Mouse (Mus musculus) hindbrain, embryonic 12.5 days (tissue): Measurements from ENCODE around the gene Kif20b. TPM values are rescaled to one million over a fixed set of nuclear protein-coding genes. Genes with fewer than 3 reads are reported as not detected.

ENCODE experiments used
- ATAC-seq: fragments of 200-750 bp; cut with Nextera tagmentation; 2 replicates; pipeline ENCODE4 v1.8.0; 2017; ENCODE audit warnings: moderate TSS enrichment; ENCODE audit not compliant: low FRiP score
- H3K27ac ChIP-seq: fragments of 300-500 bp; sonication (generic); 2 replicates; pipeline ENCODE4 v1.5.1; 2016; ENCODE audit warnings: mild to moderate bottlenecking
- H3K27me3 ChIP-seq: fragments of 300-500 bp; sonication (generic); 2 replicates; pipeline ENCODE4 v1.6.1; 2016; ENCODE audit warnings: mild to moderate bottlenecking
- H3K36me3 ChIP-seq: fragments of 300-500 bp; sonication (generic); 2 replicates; pipeline ENCODE4 v1.6.1; 2016; ENCODE audit warnings: mild to moderate bottlenecking
- H3K4me1 ChIP-seq: fragments of 300-500 bp; sonication (generic); 2 replicates; pipeline ENCODE4 v1.6.1; 2016
- H3K4me2 ChIP-seq: fragments of 300-500 bp; sonication (generic); replicated peaks from 2 replicates; pipeline ENCODE4 v1.6.1; 2016; ENCODE audit warnings: mild to moderate bottlenecking
- H3K4me3 ChIP-seq: fragments of 300-500 bp; sonication (generic); 2 replicates; pipeline ENCODE4 v1.5.1; 2016; ENCODE audit warnings: mild to moderate bottlenecking
- H3K9ac ChIP-seq: fragments of 300-500 bp; sonication (generic); 2 replicates; pipeline ENCODE4 v1.6.1; 2016; ENCODE audit warnings: mild to moderate bottlenecking, moderate library complexity
- H3K9me3 ChIP-seq: fragments of 300-500 bp; sonication (generic); replicated peaks from 2 replicates; pipeline ENCODE4 v1.6.1; 2016; ENCODE audit warnings: mild to moderate bottlenecking
- WGBS: fragments of 180-500 bp; shearing (Covaris S2); methylation state at CpG from one replicate; pipeline ENCODE4 v1.1.7; 2016; 5-methylcytosine and 5-hydroxymethylcytosine counted together
- polyA plus RNA-seq: library from polyadenylated mRNA; unstranded; fragments of >200 nt; fragmentation: Nextera tagmentation; extraction: Ambion mirVana; gene quantifications from 2 replicates; pipeline ENCODE4 v1.2.1, GENCODE M21; 2016

Gene Kif20b
- 39.7 and 51.1 TPM in 2 replicates for polyA plus RNA-seq

DNA sequence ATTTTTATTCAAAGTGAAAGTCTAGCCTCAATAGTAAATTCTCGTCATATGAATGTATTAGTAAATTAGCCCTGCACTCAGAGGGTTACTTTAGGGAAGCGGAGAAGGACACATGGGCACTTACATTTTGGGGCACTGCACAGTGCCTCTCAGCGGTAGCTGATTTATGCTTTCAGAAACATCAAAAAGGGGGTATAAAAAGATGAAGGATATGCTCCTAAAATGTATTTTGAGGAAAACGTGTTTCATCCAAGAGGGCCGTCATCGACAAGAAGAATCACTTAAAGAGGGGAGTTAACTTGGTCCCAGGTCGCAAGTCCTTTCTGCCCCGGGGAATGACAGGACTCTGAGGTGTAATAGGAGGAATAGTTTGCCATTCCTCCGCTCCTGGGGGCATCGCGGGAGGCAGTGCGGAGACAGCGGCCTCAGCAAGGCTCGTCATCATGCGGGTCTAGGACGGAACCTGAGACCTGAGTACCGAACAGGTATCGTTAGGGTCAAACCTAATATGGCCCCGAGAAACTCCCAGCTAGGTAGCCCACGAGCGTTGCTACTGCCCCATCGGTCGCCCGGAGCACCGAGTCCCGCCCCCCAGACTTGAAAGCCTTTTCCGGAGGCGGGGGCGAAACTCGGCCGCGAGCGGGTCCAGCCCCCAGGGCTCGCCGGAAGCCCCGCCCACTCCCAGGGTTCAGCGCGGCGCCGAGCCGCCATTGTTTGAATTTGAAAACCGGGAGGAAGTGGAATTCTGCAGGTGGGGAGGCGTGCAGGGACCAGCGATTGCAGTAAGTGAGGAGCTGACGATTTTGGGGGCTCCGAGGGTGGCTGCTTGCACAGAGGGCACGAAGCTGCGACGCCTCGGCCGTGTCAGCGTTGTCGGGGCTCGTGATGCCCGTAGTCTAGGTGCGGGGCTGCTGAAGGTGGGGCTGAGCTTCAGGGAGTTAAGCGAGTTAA is at the start of gene Kif20b:
Kif20b (plus strand) TSS at position 710 of the 951 bp plus-strand sequence.
- Histone ChIP-seq H3K27me3 (no peaks in the 10 kb centered on the region), H3K4me2 (peak within 1 kb of the TSS; percentile 52), H3K27ac (peak within 1 kb of the TSS; percentile 41; the same call in 1 of the 2 replicates), H3K36me3 (peaks cover 3% of the 10 kb centered on the region; the same call in 1 of the 2 replicates), H3K9me3 (no peaks in the 10 kb centered on the region), H3K9ac (peak within 1 kb of the TSS; percentile 63), H3K4me3 (peak within 1 kb of the TSS; percentile 76), H3K4me1 (no peaks in the 10 kb centered on the region)
- WGBS, result under 1% methylated on average over 57 of the region's 57 CpGs
- ATAC-seq, result peak; percentile 95

GRCm38 (mm10) chr19:34876676-34877075 is 45.5 kb upstream of the Kif20b start:
- ATAC-seq, result no peak
- Histone ChIP-seq H3K9me3 (no peaks in the 10 kb centered on the region), H3K4me3 (no peak overlapping the region), H3K4me1 (peaks cover 17% of the 10 kb centered on the region), H3K27ac (no peak overlapping the region), H3K4me2 (no peak overlapping the region), H3K27me3 (no peaks in the 10 kb centered on the region), H3K36me3 (no peaks in the 10 kb centered on the region), H3K9ac (no peak overlapping the region)
- 80% methylated on average over 7 of the region's 7 CpGs for WGBS

GRCm38 (mm10) chr19:34877898-34878602 is 44.1 kb upstream of the Kif20b start:
- Histone ChIP-seq H3K36me3 (no peaks in the 10 kb centered on the region), H3K27ac (peak overlapping the region; percentile 98), H3K4me1 (peaks cover 17% of the 10 kb centered on the region), H3K4me2 (peak overlapping the region; percentile 72), H3K27me3 (no peaks in the 10 kb centered on the region), H3K4me3 (peak overlapping the region; percentile 92), H3K9me3 (no peaks in the 10 kb centered on the region), H3K9ac (peak overlapping the region; percentile 91)
- WGBS, result under 1% methylated on average over 44 of the region's 45 CpGs
- ATAC-seq, result peak; percentile 96

DNA sequence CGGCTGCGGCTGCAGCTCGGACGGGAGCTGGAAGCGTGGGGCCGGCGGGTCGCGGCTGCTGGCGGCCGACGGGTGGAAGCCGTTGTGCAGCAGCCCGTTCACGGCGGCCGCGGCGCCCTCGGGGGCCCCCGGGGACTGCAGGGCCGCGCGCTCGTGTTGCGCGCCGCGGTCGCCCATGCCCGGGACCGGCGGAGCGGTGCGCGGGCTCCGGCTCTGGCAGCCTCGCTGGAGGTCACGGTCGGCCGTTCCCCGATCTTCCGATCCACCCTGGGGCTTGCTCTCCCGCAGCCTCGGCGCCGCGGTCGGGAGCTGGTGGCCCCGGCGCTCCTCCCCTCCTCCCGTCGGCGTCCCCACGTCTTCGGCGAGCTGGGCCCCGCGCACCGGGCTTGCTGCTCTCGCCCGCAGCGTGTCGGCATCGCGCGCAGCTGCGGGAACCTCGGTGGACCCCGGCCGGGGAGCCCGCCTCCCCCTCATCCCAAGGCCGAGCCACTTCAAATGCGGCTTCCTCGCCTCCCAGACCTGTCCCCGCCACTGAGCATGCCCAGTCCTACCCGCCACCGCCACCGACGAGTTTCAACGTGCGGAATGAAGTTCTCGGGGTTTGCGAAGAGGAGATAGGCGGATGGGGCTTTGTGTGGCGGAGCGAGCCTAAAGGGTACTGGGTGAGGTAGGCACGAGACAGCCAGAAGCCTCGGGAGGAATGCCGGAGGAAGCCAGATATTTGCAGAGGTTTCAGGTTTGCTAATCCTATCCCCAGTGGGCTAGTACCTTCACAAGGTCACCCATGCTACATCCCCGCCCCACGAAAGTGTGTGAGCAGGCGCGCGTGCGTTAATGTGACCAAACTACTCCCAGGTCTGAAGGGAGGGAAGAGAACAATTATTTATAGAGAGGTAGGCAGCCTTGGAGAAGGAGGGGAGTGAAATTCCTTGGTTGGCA is 43.3 kb upstream of the Kif20b start, which contains the start of gene Pank1:
Pank1 (minus strand) TSS at position 853 of the 939 bp plus-strand sequence.
- Histone ChIP-seq H3K4me3 (peak within 1 kb of the TSS; percentile 92), H3K4me1 (peaks cover 17% of the 10 kb centered on the region), H3K4me2 (peak within 1 kb of the TSS; percentile 72), H3K9ac (peak within 1 kb of the TSS; percentile 91), H3K27ac (peak within 1 kb of the TSS; percentile 98), H3K36me3 (no peaks in the 10 kb centered on the region), H3K27me3 (no peaks in the 10 kb centered on the region), H3K9me3 (no peaks in the 10 kb centered on the region)
- ATAC-seq, result peak; percentile 74
- WGBS, result under 1% methylated on average over 67 of the region's 96 CpGs

DNA sequence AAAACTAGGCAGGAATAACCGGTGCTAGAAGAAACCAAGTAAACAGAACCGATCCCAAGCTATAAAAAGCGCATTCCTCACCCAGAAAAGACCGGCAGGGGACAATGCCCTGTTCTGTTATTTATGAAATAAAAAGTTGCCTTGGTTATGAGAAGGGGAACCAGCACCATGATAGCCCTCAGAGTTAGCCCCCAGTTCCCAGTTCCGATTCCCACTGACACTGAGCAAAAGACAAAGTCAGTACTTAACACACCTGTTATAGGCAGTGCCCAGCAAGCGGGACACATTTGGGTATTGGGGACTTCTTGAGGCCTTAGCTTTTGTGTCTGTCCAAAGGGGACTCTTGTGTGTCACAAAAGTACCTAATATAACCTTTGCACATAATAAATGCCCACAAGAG is 42.5 kb upstream of the Kif20b start:
- no peaks in the 10 kb centered on the region for H3K36me3 ChIP-seq
- 0 out of 2 replicates have a peak overlapping the region, but pooled peaks have one; percentile 98 for H3K27ac ChIP-seq
- 31% methylated on average over 6 of the region's 6 CpGs for WGBS
- peak overlapping the region; percentile 91 for H3K9ac ChIP-seq
- peaks cover 17% of the 10 kb centered on the region for H3K4me1 ChIP-seq
- no peaks in the 10 kb centered on the region for H3K9me3 ChIP-seq
- ATAC-seq, result no peak
- H3K4me2 ChIP-seq, result peak overlapping the region; percentile 72
- no peaks in the 10 kb centered on the region for H3K27me3 ChIP-seq
- H3K4me3 ChIP-seq, result peak overlapping the region; percentile 92

- no peak overlapping the region for H3K27ac ChIP-seq
- H3K27me3 ChIP-seq, result no peaks in the 10 kb centered on the region
- 82% methylated on average over 5 of the region's 5 CpGs for WGBS
- no peak for ATAC-seq
- H3K4me2 ChIP-seq, result no peak overlapping the region
- H3K36me3 ChIP-seq, result no peaks in the 10 kb centered on the region
- H3K4me3 ChIP-seq, result no peak overlapping the region
- no peaks in the 10 kb centered on the region for H3K9me3 ChIP-seq
- no peak overlapping the region for H3K9ac ChIP-seq
- peaks cover 17% of the 10 kb centered on the region for H3K4me1 ChIP-seq
Measured at GRCm38 (mm10) chr19:34881160-34881559, 41.0 kb upstream of the Kif20b start.

GRCm38 (mm10) chr19:34882443-34882842 is 39.7 kb upstream of the Kif20b start:
- Histone ChIP-seq H3K4me1 (peaks cover 11% of the 10 kb centered on the region), H3K9me3 (no peaks in the 10 kb centered on the region), H3K27ac (no peak overlapping the region), H3K27me3 (no peaks in the 10 kb centered on the region), H3K4me3 (no peak overlapping the region), H3K4me2 (no peak overlapping the region), H3K36me3 (no peaks in the 10 kb centered on the region), H3K9ac (no peak overlapping the region)
- ATAC-seq, result no peak
- 76% methylated on average over 2 of the region's 2 CpGs for WGBS

GRCm38 (mm10) chr19:34883526-34884224 is 38.5 kb upstream of the Kif20b start:
- Histone ChIP-seq H3K4me1 (peaks cover 10% of the 10 kb centered on the region), H3K4me2 (no peak overlapping the region), H3K27me3 (no peaks in the 10 kb centered on the region), H3K4me3 (no peak overlapping the region), H3K27ac (no peak overlapping the region), H3K9me3 (no peaks in the 10 kb centered on the region), H3K36me3 (no peaks in the 10 kb centered on the region), H3K9ac (no peak overlapping the region)
- WGBS, result 92% methylated on average over 3 of the region's 3 CpGs
- no peak for ATAC-seq

DNA sequence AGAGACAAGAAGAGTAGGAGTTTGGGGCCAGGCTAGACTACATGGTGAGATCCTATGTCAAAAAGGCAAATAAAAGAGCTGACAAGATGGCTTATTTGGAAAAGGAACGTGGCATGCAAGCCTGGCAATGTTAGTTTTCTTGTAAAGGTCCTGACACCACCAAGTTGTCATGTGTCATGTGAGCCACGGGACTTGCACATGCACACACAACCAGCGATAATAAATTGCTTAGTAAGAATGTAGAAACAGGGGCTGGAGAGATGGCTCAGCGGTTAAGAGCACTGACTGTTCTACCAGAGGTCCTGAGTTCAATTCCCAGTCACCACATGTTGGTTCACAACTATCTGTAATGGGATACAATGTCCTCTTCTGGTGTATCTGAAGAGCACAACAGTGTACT is 35.8 kb upstream of the Kif20b start:
- Histone ChIP-seq H3K4me1 (no peaks in the 10 kb centered on the region), H3K9ac (no peak overlapping the region), H3K4me2 (no peak overlapping the region), H3K4me3 (no peak overlapping the region), H3K27me3 (no peaks in the 10 kb centered on the region), H3K36me3 (no peaks in the 10 kb centered on the region), H3K9me3 (no peaks in the 10 kb centered on the region), H3K27ac (no peak overlapping the region)
- no peak for ATAC-seq
- WGBS, result 83% methylated on average over 4 of the region's 4 CpGs

DNA sequence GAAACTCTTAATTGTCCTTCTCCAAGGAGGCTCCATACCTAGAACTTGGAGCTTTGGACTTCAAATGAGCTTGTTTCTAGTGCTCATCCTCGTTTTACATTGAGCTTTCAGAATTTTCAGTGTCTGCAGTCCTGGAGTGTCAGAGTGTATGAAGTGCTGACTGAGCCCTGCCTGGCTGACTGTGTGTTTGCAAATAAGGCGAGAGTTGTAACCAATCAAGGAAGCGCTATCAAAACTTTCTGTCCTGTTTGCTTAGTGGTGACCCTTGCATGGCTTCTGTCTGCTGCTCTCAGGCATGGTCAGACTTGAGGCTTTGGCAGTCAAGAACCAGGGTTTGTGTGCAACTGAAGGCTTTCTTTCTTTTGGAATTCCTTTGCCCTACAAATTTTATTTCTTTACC is 31.2 kb upstream of the Kif20b start:
- H3K4me3 ChIP-seq, result no peak overlapping the region
- no peaks in the 10 kb centered on the region; the same call in 1 of the 2 replicates for H3K9me3 ChIP-seq
- H3K4me1 ChIP-seq, result no peaks in the 10 kb centered on the region
- 77% methylated on average over 3 of the region's 3 CpGs for WGBS
- H3K27ac ChIP-seq, result no peak overlapping the region
- no peaks in the 10 kb centered on the region for H3K27me3 ChIP-seq
- no peak overlapping the region for H3K4me2 ChIP-seq
- H3K9ac ChIP-seq, result no peak overlapping the region
- ATAC-seq, result no peak
- H3K36me3 ChIP-seq, result no peaks in the 10 kb centered on the region

DNA sequence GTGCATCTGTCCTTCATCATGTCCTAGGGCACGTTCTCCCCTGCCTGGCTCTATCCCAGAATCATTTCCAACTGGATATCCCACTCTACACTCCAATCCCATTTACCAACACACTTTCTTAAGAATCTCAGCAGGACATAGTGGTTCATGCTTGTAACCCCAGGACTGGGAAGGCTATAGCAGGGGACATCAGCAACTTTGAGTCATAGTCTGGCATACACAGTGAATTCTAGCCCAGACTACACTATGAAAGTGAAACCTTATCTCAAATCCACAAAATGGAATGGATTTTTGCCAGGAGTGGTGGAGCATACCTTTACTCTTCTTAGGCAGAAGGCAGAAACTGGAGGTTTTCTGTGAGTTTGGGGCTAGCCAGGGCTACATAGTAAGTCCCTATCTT is 30.6 kb upstream of the Kif20b start:
- WGBS, result 80% methylated on average over 1 of the region's 1 CpGs
- H3K4me1 ChIP-seq, result no peaks in the 10 kb centered on the region
- H3K36me3 ChIP-seq, result no peaks in the 10 kb centered on the region
- no peaks in the 10 kb centered on the region for H3K27me3 ChIP-seq
- H3K27ac ChIP-seq, result no peak overlapping the region
- no peak overlapping the region for H3K4me3 ChIP-seq
- no peak for ATAC-seq
- no peaks in the 10 kb centered on the region; the same call in 1 of the 2 replicates for H3K9me3 ChIP-seq
- no peak overlapping the region for H3K4me2 ChIP-seq
- no peak overlapping the region for H3K9ac ChIP-seq
